Comparison of ENCODE assay signal across 9 mouse cellular contexts in the genomic region with DNA sequence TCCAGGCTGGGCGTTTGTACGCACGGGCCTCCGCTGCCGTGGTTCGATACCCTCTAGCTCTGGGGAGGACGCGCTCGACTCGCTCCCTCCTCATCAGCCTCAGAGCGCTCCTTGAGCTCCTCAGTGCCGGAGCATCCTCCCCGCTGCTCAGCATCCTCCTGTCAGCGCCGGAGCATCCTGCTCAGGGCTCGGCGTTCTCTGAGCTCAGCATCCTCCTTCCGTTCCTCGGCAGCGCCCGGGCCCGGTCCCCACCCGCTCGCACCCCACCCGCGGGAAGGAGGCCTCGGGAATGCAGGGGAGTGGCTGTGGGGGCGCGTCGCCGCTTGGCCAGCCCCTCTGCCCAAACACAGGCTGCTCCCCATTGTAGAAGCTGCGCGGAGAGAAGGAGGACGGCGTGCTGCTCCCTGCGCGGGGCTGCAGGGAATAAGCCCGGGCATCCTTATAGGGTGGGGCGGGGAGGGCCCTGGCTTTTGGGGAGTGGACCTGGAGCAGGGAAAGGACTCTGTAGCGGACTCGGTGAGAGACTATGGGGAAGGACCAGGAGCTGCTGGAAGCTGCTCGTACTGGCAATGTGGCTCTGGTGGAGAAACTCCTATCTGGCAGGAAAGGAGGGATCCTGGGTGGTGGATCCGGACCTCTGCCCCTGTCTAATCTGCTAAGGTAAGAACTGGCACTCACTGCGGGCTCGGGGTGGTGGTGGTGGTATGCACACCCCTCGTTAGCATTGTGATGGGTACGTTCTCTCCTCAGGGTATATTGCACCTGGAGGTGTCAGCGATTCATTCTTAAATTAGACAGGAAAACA. TPM values are rescaled to one million over a fixed set of nuclear protein-coding genes. Genes with fewer than 3 reads are reported as not detected.
A peak's percentile ranks its signal among the peaks of the same experiment; 100 is the strongest.
DNase-seq lines count a peak whose midpoint lies in the region; ATAC-seq lines count a peak whose summit lies in the region.
"Had no signal": no experiment of that assay in that cellular context is flagged by ENCODE, and none has a peak within 500 bp of the region (broad histone marks: within the 10 kb centered on the region; RNA-seq: fewer than 3 reads in every experiment).

A gene (plus strand): TSS at position 364 of the 805 bp plus-strand sequence.

- intact Hi-C loops in heart, postnatal 25 days (cut with DNase I), result no loop called here

- peak; percentile 91 for DNase-seq in heart, adult 11 months
- DNase-seq in heart, postnatal 25 days (ENCODE audit: low spot score), result no peak
- DNase-seq in cerebellum, postnatal 36 days, result peak; percentile 75 to 77
- peak; percentile 76 to 80 for DNase-seq in frontal cortex, postnatal 36 days (ENCODE audit: low spot score in 2 of 2)
- DNase-seq in testis, postnatal 14 days (ENCODE audit: low spot score), result peak; percentile 39

- no peaks in the 10 kb centered on the region for H3K36me3 ChIP-seq in kidney, embryonic 15.5 days
- H3K36me3 ChIP-seq in limb, embryonic 12.5 days, result no peaks in the 10 kb centered on the region
- no peaks in the 10 kb centered on the region for H3K36me3 ChIP-seq in midbrain, embryonic 16.5 days (ENCODE audit: control insufficient read depth, insufficient read depth, low read length)
- H3K36me3 ChIP-seq: G1E had no signal

- peak within 1 kb of the TSS; percentile 42 for H3K9ac ChIP-seq in kidney, embryonic 15.5 days
- H3K9ac ChIP-seq in limb, embryonic 12.5 days (replicated peaks), result peak within 1 kb of the TSS; percentile 65
- peak within 1 kb of the TSS; percentile 88 for H3K9ac ChIP-seq in midbrain, embryonic 16.5 days (ENCODE audit: low read depth, low read length)

- WGBS in kidney, embryonic 15.5 days, result under 1% methylated on average over 48 of the region's 48 CpGs
- 1% methylated on average over 48 of the region's 48 CpGs for WGBS in limb, embryonic 12.5 days
- WGBS in midbrain, embryonic 16.5 days, result under 1% methylated on average over 44 of the region's 48 CpGs

- H3K4me1 ChIP-seq in kidney, embryonic 15.5 days, result peaks cover 13% of the 10 kb centered on the region
- H3K4me1 ChIP-seq in limb, embryonic 12.5 days (replicated peaks), result peaks cover 8% of the 10 kb centered on the region
- peaks cover 18% of the 10 kb centered on the region for H3K4me1 ChIP-seq in midbrain, embryonic 16.5 days (ENCODE audit: control insufficient read depth, insufficient read depth, low read length)

- ATAC-seq in kidney, embryonic 15.5 days (replicated peaks; ENCODE audit: low FRiP score), result peak; percentile 77
- peak; percentile 80 for ATAC-seq in limb, embryonic 12.5 days (ENCODE audit: insufficient number of reproducible peaks, insufficient read depth, low FRiP score, low TSS enrichment, low read depth)
- ATAC-seq in midbrain, embryonic 16.5 days, result peak; percentile 88

- H3K4me2 ChIP-seq in kidney, embryonic 15.5 days, result peak within 1 kb of the TSS; percentile 99
- peak within 1 kb of the TSS; percentile 96 for H3K4me2 ChIP-seq in limb, embryonic 12.5 days
- H3K4me2 ChIP-seq in midbrain, embryonic 16.5 days (ENCODE audit: low read length), result peak within 1 kb of the TSS; percentile 74

- no peak within 1 kb of the TSS for H3K27ac ChIP-seq in kidney, embryonic 15.5 days
- H3K27ac ChIP-seq in limb, embryonic 12.5 days, result no peak within 1 kb of the TSS
- H3K27ac ChIP-seq in midbrain, embryonic 16.5 days (ENCODE audit: low read length), result peak within 1 kb of the TSS; percentile 98

- peaks cover 34% of the 10 kb centered on the region for H3K27me3 ChIP-seq in kidney, embryonic 15.5 days
- H3K27me3 ChIP-seq in limb, embryonic 12.5 days, result peaks cover 23% of the 10 kb centered on the region
- no peaks in the 10 kb centered on the region for H3K27me3 ChIP-seq in midbrain, embryonic 16.5 days (ENCODE audit: control insufficient read depth, insufficient read depth, low read depth, low read length)

- no peaks in the 10 kb centered on the region for H3K9me3 ChIP-seq in kidney, embryonic 15.5 days (replicated peaks)
- no peaks in the 10 kb centered on the region for H3K9me3 ChIP-seq in limb, embryonic 12.5 days
- H3K9me3 ChIP-seq in midbrain, embryonic 16.5 days (replicated peaks; ENCODE audit: control insufficient read depth, low read length, poor library complexity, severe bottlenecking), result no peaks in the 10 kb centered on the region

- H3K4me3 ChIP-seq in kidney, embryonic 15.5 days (replicated peaks), result peak within 1 kb of the TSS; percentile 63
- peak within 1 kb of the TSS; percentile 64 for H3K4me3 ChIP-seq in limb, embryonic 12.5 days (replicated peaks)
- H3K4me3 ChIP-seq in midbrain, embryonic 16.5 days (ENCODE audit: low read depth, low read length), result peak within 1 kb of the TSS; percentile 87

RNA-seq across cellular contexts. Expression of the gene that starts here (rescaled TPM):
- total RNA-seq in heart, postnatal 25 days (2021), result under 1 TPM; 0.48 to 0.70 TPM
- polyA plus RNA-seq in kidney, embryonic 15.5 days (2015; fragmentation: Nextera tagmentation; extraction: Ambion mirVana), result 2.5 and 4.1 TPM in 2 replicates
- 1.4 and 1.8 TPM in 2 replicates for polyA plus RNA-seq in limb, embryonic 12.5 days (2016; fragmentation: Nextera tagmentation; extraction: Ambion mirVana)
- 93.6 and 94.3 TPM in 2 replicates for polyA plus RNA-seq in midbrain, embryonic 16.5 days (2015; fragmentation: Nextera tagmentation; extraction: Ambion mirVana)
- polyA plus RNA-seq: G1E had no signal

Comparison
In these comparisons a context has a peak if more than half of its experiments do, and no peak if none do; other contexts are left out.
1. RNA of the gene that starts here (polyA plus RNA-seq): 93.6 to 94.3 TPM in midbrain, embryonic 16.5 days; 2.5 to 4.1 TPM in kidney, embryonic 15.5 days and 1.4 to 1.8 TPM in limb, embryonic 12.5 days; every median in the first group is over 10 times any median in the second.
2. Peak in every context shown above with its lines, with median percentiles within 50 percentile points of each other: ATAC-seq, H3K4me2 ChIP-seq, H3K4me3 ChIP-seq and H3K9ac ChIP-seq.